8 mouse cellular contexts compared by ENCODE assay signal in the genomic region with DNA sequence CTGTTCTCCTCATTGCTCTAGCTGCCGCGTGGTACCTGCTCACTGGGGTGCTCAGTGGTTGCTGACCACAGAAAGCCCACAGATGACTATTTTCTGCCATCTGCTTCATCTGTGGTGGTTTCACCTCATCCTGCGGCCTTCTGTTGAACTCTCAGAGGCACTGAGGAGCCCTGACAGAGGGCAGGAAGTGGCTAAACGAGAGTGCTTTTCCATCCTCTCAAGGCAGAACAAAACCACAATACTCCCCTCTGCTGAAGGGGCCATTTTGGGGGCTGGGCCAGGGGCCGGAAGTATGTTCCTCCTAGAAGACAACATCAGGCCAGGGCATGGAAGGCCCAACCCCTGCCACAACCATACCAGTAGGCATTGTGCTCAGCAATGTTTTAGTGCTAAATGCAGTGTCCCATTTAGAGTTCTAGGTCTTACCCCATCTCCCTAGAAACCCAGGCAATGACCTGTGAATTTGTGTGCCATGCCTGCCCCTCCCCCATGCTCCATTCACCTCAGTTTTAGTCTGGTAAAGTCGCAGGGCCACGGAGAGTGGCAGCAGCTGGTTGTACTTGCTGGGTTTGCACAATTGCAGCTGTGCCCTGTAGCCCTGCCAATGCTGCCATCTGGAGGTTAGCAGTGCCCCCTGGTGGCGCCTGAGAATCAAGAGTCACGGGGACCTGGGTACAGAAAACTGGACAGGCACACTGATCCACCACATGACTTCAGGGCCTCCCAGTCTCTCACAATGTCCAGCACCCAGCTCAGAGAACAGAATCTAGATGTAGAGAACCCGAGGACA. TPM values are rescaled to one million over a fixed set of nuclear protein-coding genes. Genes with fewer than 3 reads are reported as not detected.
DNase-seq lines count a peak whose midpoint lies in the region; ATAC-seq and TF ChIP-seq lines count a peak whose summit lies in the region.

No protein-coding gene starts in this region.

- H3K4me3 ChIP-seq in cortical plate, adult 2 months (ENCODE audit: insufficient read depth, low read length), result no peak overlapping the region

- peaks cover 2% of the 10 kb centered on the region; the same call in 1 of the 2 replicates for H3K4me1 ChIP-seq in cortical plate, adult 2 months (ENCODE audit: control insufficient read depth, insufficient read depth, low read length)

- TF ChIP-seq POLR2A in cortical plate, adult 2 months (IDR thresholded peaks at IDR 0.05; ENCODE audit: extremely low read depth, insufficient read depth, low read length), result no peak

- peak; percentile 94 for ATAC-seq in activated CD4-positive, CD25-positive, alpha-beta regulatory T cell, adult 4 months
- ATAC-seq in megakaryocyte, adult 5-6 weeks (ENCODE audit: poor library complexity, severe bottlenecking), result peak; percentile 91

- no peak overlapping the region for H3K27ac ChIP-seq in cortical plate, adult 2 months (ENCODE audit: insufficient read depth, low read length)

- peak; percentile 80 for TF ChIP-seq CTCF in cortical plate, adult 2 months (IDR thresholded peaks at IDR 0.05; ENCODE audit: extremely low read depth, insufficient read depth, low read length)

- peak; percentile 92 for DNase-seq in gastrocnemius, postnatal 10 days
- peak; percentile 92 for DNase-seq in induced T-regulatory cell, adult 2 months (ENCODE audit: low read depth)
- peak; percentile 75 for DNase-seq in left cerebral cortex, adult 8-10 months (ENCODE audit: low spot score in 2 of 2)
- peak; percentile 85 for DNase-seq in right cerebral cortex, adult 18-20 months
- DNase-seq in urinary bladder, adult 2 months (ENCODE audit: low spot score), result peak; percentile 80

RNA-seq across cellular contexts. Expression of a gene that starts 13.3 kb away (rescaled TPM):
- polyA plus RNA-seq in activated CD4-positive, CD25-positive, alpha-beta regulatory T cell, adult 4 months (2017; shearing (Covaris generic)), result 1 to 10 TPM in 1 of 2 experiments, under 1 TPM in 1; 0.89 to 1.1 TPM
- polyA plus RNA-seq in cortical plate, adult 2 months (2012; rRNA removed), result 6.5 and 6.7 TPM in 2 replicates
- total RNA-seq in gastrocnemius, postnatal 10 days (2021), result 10 to 100 TPM in 1 of 2 experiments, 1 to 10 TPM in 1; 9.8 to 14.0 TPM
- total RNA-seq in left cerebral cortex, adult 8-10 months (2022), result 1 to 10 TPM; 5.1 to 7.4 (median 5.7) TPM
- total RNA-seq in megakaryocyte, adult 5-6 weeks (2015), result 0.22 and 0.80 TPM in 2 replicates
- 0.53 TPM in 1 of 2 replicates, not detected in the other for total RNA-seq in megakaryocyte, adult 5-6 weeks (2017)
- 14.2 and 14.9 TPM in 2 replicates for polyA plus RNA-seq in urinary bladder, adult 2 months (2012; rRNA removed)

RNA-seq across cellular contexts. Expression of a gene that starts 40.3 kb away (rescaled TPM):
- not detected for polyA plus RNA-seq in activated CD4-positive, CD25-positive, alpha-beta regulatory T cell, adult 4 months (2017; shearing (Covaris generic))
- 0.38 and 0.54 TPM in 2 replicates for polyA plus RNA-seq in cortical plate, adult 2 months (2012; rRNA removed)
- 10 to 100 TPM; 70.9 to 79.8 TPM for total RNA-seq in gastrocnemius, postnatal 10 days (2021)
- total RNA-seq in left cerebral cortex, adult 8-10 months (2022), result 1 to 10 TPM; 1.4 to 2.3 (median 1.7) TPM
- total RNA-seq in megakaryocyte, adult 5-6 weeks (2015), result not detected in 2 replicates
- not detected in 2 replicates for total RNA-seq in megakaryocyte, adult 5-6 weeks (2017)
- polyA plus RNA-seq in urinary bladder, adult 2 months (2012; rRNA removed), result 0.36 and 0.81 TPM in 2 replicates

RNA-seq across cellular contexts. Expression of a gene that starts 54.7 kb away (rescaled TPM):
- 10 to 100 TPM; 17.9 to 18.1 TPM for polyA plus RNA-seq in activated CD4-positive, CD25-positive, alpha-beta regulatory T cell, adult 4 months (2017; shearing (Covaris generic))
- polyA plus RNA-seq in cortical plate, adult 2 months (2012; rRNA removed), result 425 and 453 TPM in 2 replicates
- 100 to 1,000 TPM; 234 to 237 TPM for total RNA-seq in gastrocnemius, postnatal 10 days (2021)
- total RNA-seq in left cerebral cortex, adult 8-10 months (2022), result 100 to 1,000 TPM; 296 to 343 (median 307) TPM
- 609 and 613 TPM in 2 replicates for total RNA-seq in megakaryocyte, adult 5-6 weeks (2015)
- total RNA-seq in megakaryocyte, adult 5-6 weeks (2017), result 770 and 822 TPM in 2 replicates
- polyA plus RNA-seq in urinary bladder, adult 2 months (2012; rRNA removed), result 555 and 563 TPM in 2 replicates

Comparison
In these comparisons a context has a peak if more than half of its experiments do, and no peak if none do; other contexts are left out.
1. RNA of a gene that starts 40.3 kb away (total RNA-seq): 70.9 to 79.8 TPM in gastrocnemius, postnatal 10 days; 1.4 to 2.3 TPM in left cerebral cortex, adult 8-10 months and not detected in megakaryocyte, adult 5-6 weeks; every median in the first group is over 10 times any median in the second.
2. Peak in every context shown above with its lines, with median percentiles within 50 percentile points of each other: DNase-seq.